Mouse (Mus musculus): ENCODE measurements around the gene Kirrel3. TPM values are rescaled to one million over a fixed set of nuclear protein-coding genes. Genes with fewer than 3 reads are reported as not detected.

The Kirrel3 gene
- polyA plus RNA-seq, 2 experiments from 2014 or later = 0.41 TPM; not detected in 1

GRCm38 (mm10) chr9:34836801-34837200, 351.1 kb downstream of the Kirrel3 start:
- ATAC-seq = no peak

GRCm38 (mm10) chr9:34837700-34838462, 352.2 kb downstream of the Kirrel3 start:
- no peak for ATAC-seq

GRCm38 (mm10) chr9:34843275-34843965, 357.7 kb downstream of the Kirrel3 start:
- ATAC-seq = no peak

GRCm38 (mm10) chr9:34846440-34846839, 360.7 kb downstream of the Kirrel3 start:
- no peak for ATAC-seq

GRCm38 (mm10) chr9:34847664-34848063, 362.0 kb downstream of the Kirrel3 start:
- ATAC-seq = no peak

- no peak for ATAC-seq
Measured at GRCm38 (mm10) chr9:34851136-34851535, 365.4 kb downstream of the Kirrel3 start.

- ATAC-seq = no peak
Measured at GRCm38 (mm10) chr9:34857575-34857974, 371.9 kb downstream of the Kirrel3 start.

- no peak for ATAC-seq
Measured at GRCm38 (mm10) chr9:34858071-34858470, 372.4 kb downstream of the Kirrel3 start.

- no peak for ATAC-seq
Measured at GRCm38 (mm10) chr9:34860934-34861333, 375.2 kb downstream of the Kirrel3 start.

GRCm38 (mm10) chr9:34861775-34862174, 376.1 kb downstream of the Kirrel3 start:
- ATAC-seq = no peak

- no peak for ATAC-seq
Measured at GRCm38 (mm10) chr9:34865606-34866005, 379.9 kb downstream of the Kirrel3 start.

- no peak for ATAC-seq
Measured at GRCm38 (mm10) chr9:34871316-34871966, 385.7 kb downstream of the Kirrel3 start.

GRCm38 (mm10) chr9:34875238-34875637, 389.5 kb downstream of the Kirrel3 start:
- no peak for ATAC-seq

GRCm38 (mm10) chr9:34877186-34877585, 391.5 kb downstream of the Kirrel3 start:
- no peak for ATAC-seq

GRCm38 (mm10) chr9:34877799-34878198, 392.1 kb downstream of the Kirrel3 start:
- ATAC-seq = no peak

GRCm38 (mm10) chr9:34881750-34882149, 396.1 kb downstream of the Kirrel3 start:
- no peak for ATAC-seq

GRCm38 (mm10) chr9:34882211-34882610, 396.5 kb downstream of the Kirrel3 start:
- ATAC-seq = no peak

GRCm38 (mm10) chr9:34883122-34883521, 397.4 kb downstream of the Kirrel3 start:
- no peak for ATAC-seq

GRCm38 (mm10) chr9:34884325-34884724, 398.6 kb downstream of the Kirrel3 start:
- no peak for ATAC-seq

- ATAC-seq = no peak
Measured at GRCm38 (mm10) chr9:34884942-34885341, 399.2 kb downstream of the Kirrel3 start.

GRCm38 (mm10) chr9:34886746-34887145, 401.1 kb downstream of the Kirrel3 start:
- no peak for ATAC-seq

- ATAC-seq = no peak
Measured at GRCm38 (mm10) chr9:34887196-34887595, 401.5 kb downstream of the Kirrel3 start.

GRCm38 (mm10) chr9:34888298-34888697, 402.6 kb downstream of the Kirrel3 start:
- ATAC-seq = no peak

GRCm38 (mm10) chr9:34901216-34901615, 415.5 kb downstream of the Kirrel3 start:
- ATAC-seq = no peak
